In genomic region chr5:99444777-99445176, GRCm38 (mm10) we compare ENCODE assay signal across 17 mouse cellular contexts.
"Had no signal": no experiment of that assay in that cellular context is flagged by ENCODE, and none has a peak within 500 bp of the region (broad histone marks: within the 10 kb centered on the region; RNA-seq: fewer than 3 reads in every experiment).

No protein-coding gene starts in this region.

- H3K27ac ChIP-seq: kidney, postnatal 0 days; layer of hippocampus, adult 2 months; liver, embryonic 13.5 days; midbrain, embryonic 12.5 days; midbrain, embryonic 15.5 days; stomach, postnatal 0 days had no signal

- ATAC-seq: midbrain, embryonic 15.5 days had no signal

- H3K27me3 ChIP-seq: liver, embryonic 13.5 days; midbrain, embryonic 15.5 days had no signal

- H3K4me3 ChIP-seq: layer of hippocampus, adult 2 months; liver, embryonic 13.5 days; midbrain, embryonic 12.5 days; midbrain, embryonic 15.5 days; myocyte had no signal

- H3K36me3 ChIP-seq: liver, embryonic 13.5 days; midbrain, embryonic 12.5 days; midbrain, embryonic 15.5 days had no signal

- H3K4me2 ChIP-seq: liver, embryonic 13.5 days; midbrain, embryonic 12.5 days; midbrain, embryonic 15.5 days had no signal

- H3K9me3 ChIP-seq: liver, embryonic 13.5 days; midbrain, embryonic 12.5 days; midbrain, embryonic 15.5 days had no signal

- DNase-seq: kidney, adult 2 months; kidney, postnatal 25 days; layer of hippocampus, adult 9-11 months; liver, embryonic 13.5 days; lung, adult 2 months; lung, postnatal 14 days; lung, postnatal 4 days; right cerebral cortex, adult 18-20 months; right cerebral cortex, postnatal 14 days; right cerebral cortex, postnatal 4 days; thymus, postnatal 25 days had no signal

- H3K4me1 ChIP-seq: liver, embryonic 13.5 days; midbrain, embryonic 12.5 days; midbrain, embryonic 15.5 days had no signal

- H3K9ac ChIP-seq: liver, embryonic 13.5 days; midbrain, embryonic 12.5 days; midbrain, embryonic 15.5 days had no signal
